Mouse (Mus musculus) ES-E14 (cell line): ENCODE measurements around the gene Olfr524.

ENCODE experiments used
- CHD2 ChIP-seq: IDR thresholded peaks from 2 replicates; pipeline ENCODE4 v1.6.1; 2014; ENCODE audit warnings: mild to moderate bottlenecking, low read depth, low read length, inconsistent platforms
- HCFC1 ChIP-seq: IDR thresholded peaks from 2 replicates; pipeline ENCODE4 v1.6.1; 2012; ENCODE audit warnings: low read length, inconsistent platforms, borderline replicate concordance; ENCODE audit not compliant: insufficient read depth
- ZC3H11A ChIP-seq: IDR thresholded peaks from 2 replicates; pipeline ENCODE4 v1.6.1; 2012; ENCODE audit warnings: low read depth, mild to moderate bottlenecking, inconsistent platforms, low read length, borderline replicate concordance

DNA sequence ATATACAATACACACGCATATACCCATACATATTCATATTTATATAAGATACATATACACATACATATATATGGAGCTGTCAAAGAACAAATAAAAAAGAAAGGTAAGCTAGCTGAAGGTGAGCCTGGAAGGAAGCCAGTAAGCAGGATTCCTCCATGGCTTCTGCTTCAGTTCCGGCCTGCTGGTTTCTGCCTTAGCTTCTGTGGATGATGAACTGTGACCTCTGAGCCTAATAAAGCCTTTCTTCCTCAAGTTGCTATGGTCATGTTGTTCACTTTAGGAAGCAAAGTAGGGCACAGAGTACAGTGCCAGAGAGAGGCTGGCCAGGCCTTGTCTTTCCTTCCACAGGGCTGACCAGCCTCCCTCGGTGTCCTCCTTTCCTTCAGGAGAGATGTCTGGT is 34.9 kb downstream of the Olfr524 start:
- TF ChIP-seq ZC3H11A: no peak
- no peak for TF ChIP-seq HCFC1
- no peak for TF ChIP-seq CHD2
